Mouse (Mus musculus) cerebellum, adult 2 months (tissue): Measurements from ENCODE around the gene Supt6.

Experiments used
- CTCF ChIP-seq: fragments of 200-500 bp; IDR thresholded peaks from 2 replicates; pipeline ENCODE4 v1.5.1; 2011; ENCODE audit warnings: low read depth, mild to moderate bottlenecking, control low read depth, low read length, moderate library complexity, borderline replicate concordance; ENCODE audit not compliant: insufficient read depth
- POLR2A ChIP-seq: fragments of 200-500 bp; IDR thresholded peaks from 2 replicates; pipeline ENCODE4 v1.6.1; 2011; ENCODE audit warnings: low read length, control low read depth, borderline replicate concordance; ENCODE audit not compliant: insufficient read depth

GRCm38 (mm10) chr11:78160171-78160570, 85.6 kb downstream of the Supt6 start:
- TF ChIP-seq POLR2A (no peak), CTCF (no peak)
